Mouse (Mus musculus) right cerebral cortex, postnatal 36 days (tissue): ENCODE measurements around the gene Ldlrad3.

Experiments
- DNase-seq, 2 experiments: peaks; one replicate each; pipeline ENCODE4 v3.0.0; 2022; ENCODE audit warnings: low spot score in 2 of 2, mixed read lengths in 1 of 2

Ldlrad3 gene

GRCm38 (mm10) chr2:102185951-102186561 lies at the start of gene Ldlrad3:
Ldlrad3 (minus strand) TSS chr2:102186385.
- DNase-seq = peak; percentile 61 to 65

GRCm38 (mm10) chr2:102231470-102231869 lies 45.3 kb upstream of the Ldlrad3 start:
- DNase-seq = no peak

- no peak for DNase-seq
Measured at GRCm38 (mm10) chr2:102229126-102229525, 42.9 kb upstream of the Ldlrad3 start.

GRCm38 (mm10) chr2:102228331-102228730 lies 42.1 kb upstream of the Ldlrad3 start:
- DNase-seq = no peak

GRCm38 (mm10) chr2:102227839-102228238 lies 41.7 kb upstream of the Ldlrad3 start:
- DNase-seq = no peak

GRCm38 (mm10) chr2:102226274-102226673 lies 40.1 kb upstream of the Ldlrad3 start:
- no peak for DNase-seq

- DNase-seq = no peak
Measured at GRCm38 (mm10) chr2:102223355-102224128, 37.4 kb upstream of the Ldlrad3 start.

- no peak for DNase-seq
Measured at GRCm38 (mm10) chr2:102222749-102223148, 36.6 kb upstream of the Ldlrad3 start.

- DNase-seq = no peak
Measured at GRCm38 (mm10) chr2:102216817-102217216, 30.6 kb upstream of the Ldlrad3 start.

- DNase-seq = no peak
Measured at GRCm38 (mm10) chr2:102212096-102212495, 25.9 kb upstream of the Ldlrad3 start.

GRCm38 (mm10) chr2:102205672-102206399 lies 19.7 kb upstream of the Ldlrad3 start:
- DNase-seq = no peak

GRCm38 (mm10) chr2:102203478-102203877 lies 17.3 kb upstream of the Ldlrad3 start:
- no peak for DNase-seq

GRCm38 (mm10) chr2:102202211-102202770 lies 16.1 kb upstream of the Ldlrad3 start:
- DNase-seq = no peak

- DNase-seq = no peak
Measured at GRCm38 (mm10) chr2:102201198-102201948, 15.2 kb upstream of the Ldlrad3 start.

GRCm38 (mm10) chr2:102197332-102197731 lies 11.1 kb upstream of the Ldlrad3 start:
- no peak for DNase-seq

- no peak for DNase-seq
Measured at GRCm38 (mm10) chr2:102196709-102197108, 10.5 kb upstream of the Ldlrad3 start.

- no peak for DNase-seq
Measured at GRCm38 (mm10) chr2:102195494-102195893, 9.3 kb upstream of the Ldlrad3 start.

- DNase-seq = no peak
Measured at GRCm38 (mm10) chr2:102194247-102194646, 8.1 kb upstream of the Ldlrad3 start.

GRCm38 (mm10) chr2:102192943-102193820 lies 7.0 kb upstream of the Ldlrad3 start:
- DNase-seq = no peak

GRCm38 (mm10) chr2:102191736-102192135 lies 5.6 kb upstream of the Ldlrad3 start:
- no peak for DNase-seq

GRCm38 (mm10) chr2:102190956-102191355 lies 4.8 kb upstream of the Ldlrad3 start:
- no peak for DNase-seq
